Mouse (Mus musculus) lung, postnatal 0 days (tissue): Measurements from ENCODE around the gene Otogl.

Experiments used
- CTCF ChIP-seq: IDR thresholded peaks from 2 replicates; pipeline ENCODE4 v1.5.1; 2016; ENCODE audit warnings: antibody characterized with exemption, mild to moderate bottlenecking
- EP300 ChIP-seq: IDR thresholded peaks from 2 replicates; pipeline ENCODE4 v1.6.1; 2016; ENCODE audit warnings: antibody characterized with exemption, mild to moderate bottlenecking, control low read depth

DNA sequence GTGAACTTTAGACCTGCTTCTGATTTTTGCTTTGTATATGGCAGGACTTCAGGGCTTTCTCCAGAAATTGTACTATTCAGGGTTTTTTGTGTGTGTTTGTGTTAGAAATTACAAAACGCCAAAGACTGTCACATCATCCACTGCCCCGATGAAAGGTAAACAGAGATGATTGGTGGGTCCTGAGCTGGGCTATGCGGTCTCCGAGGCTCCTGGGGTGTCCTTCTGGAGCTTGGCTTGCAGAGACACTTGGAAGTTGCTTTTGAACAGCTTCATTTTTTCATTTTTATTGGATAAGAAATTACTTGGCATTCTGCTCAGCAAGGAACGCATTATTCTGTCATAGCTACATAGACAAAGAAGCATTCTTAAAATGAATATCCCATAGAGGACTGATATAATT, 44.7 kb upstream of the Otogl start:
- TF ChIP-seq CTCF = no peak
- no peak for TF ChIP-seq EP300
